Mouse (Mus musculus) intestine, postnatal 0 days (tissue): ENCODE measurements around the gene Ccr3. TPM values are rescaled to one million over a fixed set of nuclear protein-coding genes. Genes with fewer than 3 reads are reported as not detected.
"Not testable (repeated sequence)": the region's sequence is repeated elsewhere in the genome, so short reads cannot be mapped to it uniquely, and the experiment has no call there.

ENCODE experiments used
- ATAC-seq: fragments of 200-750 bp; cut with Nextera tagmentation; 2 replicates; pipeline ENCODE4 v1.8.0; 2017; ENCODE audit warnings: mild to moderate bottlenecking, moderate TSS enrichment, moderate library complexity
- H3K27ac ChIP-seq: fragments of 300-500 bp; sonication (generic); 2 replicates; pipeline ENCODE4 v1.5.1; 2014; ENCODE audit warnings: mild to moderate bottlenecking, low read depth, low read length, moderate library complexity
- H3K27me3 ChIP-seq: fragments of 300-500 bp; sonication (generic); replicated peaks from 2 replicates; pipeline ENCODE4 v1.6.1; 2014; ENCODE audit warnings: low read length, mixed read lengths; ENCODE audit not compliant: control insufficient read depth, insufficient read depth
- H3K36me3 ChIP-seq: fragments of 300-500 bp; sonication (generic); 2 replicates; pipeline ENCODE4 v1.6.1; 2014; ENCODE audit warnings: mild to moderate bottlenecking, moderate library complexity; ENCODE audit not compliant: control insufficient read depth, insufficient read depth
- H3K4me1 ChIP-seq: fragments of 300-500 bp; sonication (generic); replicated peaks from 2 replicates; pipeline ENCODE4 v1.6.1; 2014; ENCODE audit warnings: antibody characterized with exemption, low read length, mixed read lengths; ENCODE audit not compliant: control insufficient read depth, insufficient read depth
- H3K4me2 ChIP-seq: fragments of 300-500 bp; sonication (generic); replicated peaks from 2 replicates; pipeline ENCODE4 v1.6.1; 2014; ENCODE audit warnings: low read depth, mild to moderate bottlenecking, moderate library complexity
- H3K4me3 ChIP-seq: fragments of 300-500 bp; sonication (generic); 2 replicates; pipeline ENCODE4 v1.5.1; 2014; ENCODE audit warnings: low read depth, low read length
- H3K9ac ChIP-seq: fragments of 300-500 bp; sonication (generic); 2 replicates; pipeline ENCODE4 v1.6.1; 2014; ENCODE audit warnings: mild to moderate bottlenecking, low read depth, low read length
- H3K9me3 ChIP-seq: fragments of 300-500 bp; sonication (generic); 2 replicates; pipeline ENCODE4 v1.6.1; 2016; ENCODE audit warnings: mixed run types; ENCODE audit not compliant: control insufficient read depth
- CTCF ChIP-seq: sonication (generic); IDR thresholded peaks from 2 replicates; pipeline ENCODE4 v1.5.1; 2016; ENCODE audit warnings: low read depth, mild to moderate bottlenecking, control low read depth, antibody characterized with exemption, moderate library complexity
- WGBS: fragments of 180-500 bp; shearing (Covaris S2); extraction: QIAGEN DNeasy Blood & Tissue Kit; methylation state at CpG from one replicate; pipeline ENCODE4 v1.1.7; 2014; 5-methylcytosine and 5-hydroxymethylcytosine counted together
- polyA plus RNA-seq: library from polyadenylated mRNA; unstranded; fragments of >200 nt; fragmentation: Nextera tagmentation; extraction: Ambion mirVana; gene quantifications from 2 replicates; pipeline ENCODE4 v1.2.1, GENCODE M21; 2015

The Ccr3 gene
- polyA plus RNA-seq, 1 experiment from 2014 or later, result 0.10 TPM

- Histone ChIP-seq H3K9ac (no peak overlapping the region), H3K27me3 (no peaks in the 10 kb centered on the region), H3K4me2 (no peak overlapping the region), H3K9me3 (no peaks in the 10 kb centered on the region), H3K36me3 (no peaks in the 10 kb centered on the region), H3K4me3 (no peak overlapping the region), H3K4me1 (no peaks in the 10 kb centered on the region), H3K27ac (no peak overlapping the region)
- ATAC-seq, result no peak
- 39% methylated on average over 2 of the region's 2 CpGs for WGBS
- TF ChIP-seq CTCF, result no peak
Observed at GRCm38 (mm10) chr9:124038158-124038582, 16.4 kb downstream of the Ccr3 start.

- H3K9me3 ChIP-seq, result no peaks in the 10 kb centered on the region
- H3K4me1 ChIP-seq, result no peaks in the 10 kb centered on the region
- H3K27me3 ChIP-seq, result no peaks in the 10 kb centered on the region
- no peak overlapping the region for H3K4me3 ChIP-seq
- H3K4me2 ChIP-seq, result no peak overlapping the region
- no peak overlapping the region for H3K27ac ChIP-seq
- 74% methylated on average over 5 of the region's 5 CpGs for WGBS
- no peak for TF ChIP-seq CTCF
- H3K9ac ChIP-seq, result no peak overlapping the region
- ATAC-seq, result no peak
- no peaks in the 10 kb centered on the region for H3K36me3 ChIP-seq
Observed at GRCm38 (mm10) chr9:124038949-124039348, 17.2 kb downstream of the Ccr3 start.

- TF ChIP-seq CTCF, result no peak
- Histone ChIP-seq H3K9me3 (no peaks in the 10 kb centered on the region), H3K4me1 (no peaks in the 10 kb centered on the region), H3K36me3 (no peaks in the 10 kb centered on the region), H3K9ac (no peak overlapping the region), H3K4me2 (no peak overlapping the region), H3K4me3 (no peak overlapping the region), H3K27me3 (no peaks in the 10 kb centered on the region), H3K27ac (no peak overlapping the region)
- WGBS, result 81% methylated on average over 3 of the region's 3 CpGs
- no peak for ATAC-seq
Observed at GRCm38 (mm10) chr9:124040932-124041331, 19.2 kb downstream of the Ccr3 start.

GRCm38 (mm10) chr9:124053532-124053931 lies 31.8 kb downstream of the Ccr3 start:
- no peaks in the 10 kb centered on the region for H3K36me3 ChIP-seq
- H3K27me3 ChIP-seq, result no peaks in the 10 kb centered on the region
- 49% methylated on average over 2 of the region's 2 CpGs for WGBS
- no peak overlapping the region for H3K9ac ChIP-seq
- H3K4me3 ChIP-seq, result no peak overlapping the region
- ATAC-seq, result no peak
- H3K9me3 ChIP-seq, result no peaks in the 10 kb centered on the region
- H3K4me2 ChIP-seq, result no peak overlapping the region
- H3K27ac ChIP-seq, result no peak overlapping the region
- no peak for TF ChIP-seq CTCF
- H3K4me1 ChIP-seq, result no peaks in the 10 kb centered on the region

GRCm38 (mm10) chr9:124056158-124056709 lies 34.5 kb downstream of the Ccr3 start:
- no peak overlapping the region for H3K27ac ChIP-seq
- no peak overlapping the region for H3K9ac ChIP-seq
- H3K4me2 ChIP-seq, result no peak overlapping the region
- no peaks in the 10 kb centered on the region for H3K27me3 ChIP-seq
- no peak for TF ChIP-seq CTCF
- no peaks in the 10 kb centered on the region for H3K4me1 ChIP-seq
- ATAC-seq, result no peak
- WGBS, result 66% methylated on average over 3 of the region's 3 CpGs
- no peak overlapping the region for H3K4me3 ChIP-seq
- no peaks in the 10 kb centered on the region for H3K9me3 ChIP-seq
- no peaks in the 10 kb centered on the region for H3K36me3 ChIP-seq

GRCm38 (mm10) chr9:124059660-124060352 lies 38.0 kb downstream of the Ccr3 start:
- no peak for TF ChIP-seq CTCF
- Histone ChIP-seq H3K36me3 (no peaks in the 10 kb centered on the region), H3K9ac (no peak overlapping the region), H3K4me3 (no peak overlapping the region), H3K27ac (no peak overlapping the region), H3K27me3 (no peaks in the 10 kb centered on the region), H3K4me1 (no peaks in the 10 kb centered on the region), H3K4me2 (no peak overlapping the region), H3K9me3 (no peaks in the 10 kb centered on the region)
- ATAC-seq, result no peak
- WGBS, result 58% methylated on average over 2 of the region's 2 CpGs

GRCm38 (mm10) chr9:124061474-124062432 lies 40.0 kb downstream of the Ccr3 start:
- not testable (repeated sequence) for H3K27ac ChIP-seq, H3K4me2 ChIP-seq, H3K4me3 ChIP-seq, H3K27me3 ChIP-seq, H3K9me3 ChIP-seq, H3K9ac ChIP-seq, H3K36me3 ChIP-seq, ATAC-seq, H3K4me1 ChIP-seq
- 67% methylated on average over 3 of the region's 3 CpGs for WGBS
